Mouse (Mus musculus) olfactory bulb, adult 2 months (tissue): ENCODE data around the gene Napa.

Experiments
- CTCF ChIP-seq: fragments of 200-500 bp; IDR thresholded peaks from 2 replicates; pipeline ENCODE4 v1.5.1; 2012; ENCODE audit warnings: low read depth, mild to moderate bottlenecking, low read length, moderate library complexity; ENCODE audit not compliant: insufficient read depth
- POLR2A ChIP-seq: fragments of 200-500 bp; IDR thresholded peaks from 2 replicates; pipeline ENCODE4 v1.6.1; 2012; ENCODE audit warnings: mild to moderate bottlenecking, low read depth, low read length, moderate library complexity; ENCODE audit not compliant: insufficient read depth

DNA sequence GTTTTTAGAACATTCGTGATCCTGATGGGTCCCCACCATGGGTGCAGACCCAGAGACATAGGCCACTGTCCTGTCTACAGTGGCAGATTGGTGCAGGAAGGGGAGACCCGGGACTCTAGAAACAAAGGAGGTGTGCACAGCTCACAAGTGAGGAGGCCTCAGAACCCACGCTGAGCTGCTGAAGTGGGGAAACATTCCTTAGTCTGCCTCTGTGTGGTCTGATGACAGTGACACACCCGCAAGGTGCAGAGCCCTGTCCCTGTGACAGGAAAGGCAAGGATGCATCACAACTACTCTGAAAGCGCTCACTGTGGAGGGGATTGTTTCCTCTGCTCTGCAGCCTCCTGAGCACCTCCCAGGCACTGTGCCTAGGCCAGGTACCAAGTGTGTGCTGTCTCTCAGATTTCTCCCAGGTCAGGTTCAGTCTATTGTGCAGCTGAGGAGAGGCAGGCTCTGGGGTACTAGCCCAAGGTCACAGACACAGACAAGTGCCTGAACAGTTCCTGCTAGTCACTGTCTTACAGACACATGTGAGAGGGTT is 4.5 kb downstream of the Napa start:
- TF ChIP-seq CTCF = no peak
- TF ChIP-seq POLR2A = no peak
